Mouse (Mus musculus) sigmoid colon, adult 10 weeks (tissue): ENCODE measurements around the gene Zbtb21. TPM values are rescaled to one million over a fixed set of nuclear protein-coding genes. Genes with fewer than 3 reads are reported as not detected.

Source experiments
- polyA plus RNA-seq: library from polyadenylated mRNA; stranded (reverse); fragments of 350-450 nt; fragmentation: Illumina TruSeq; extraction: RNeasy Lipid Tissue Mini Kit (QIAGEN cat#74804); gene quantifications from one replicate; pipeline ENCODE4 v1.2.3, GENCODE M21; 2014; ENCODE audit warnings: low read depth, low replicate concordance

Gene Zbtb21
- polyA plus RNA-seq: 8.5 TPM

GRCm38 (mm10) chr16:97962151-97962948 lies at the start of gene Zbtb21, which contains the start of gene C2cd2:
TSS of gene Zbtb21 (minus strand) at chr16:97962622.
TSS of gene C2cd2 (minus strand) at chr16:97962598.

GRCm38 (mm10) chr16:97996616-97997382 lies 34.4 kb upstream of the Zbtb21 start, which contains the start of gene B230307C23Rik:
TSS of gene B230307C23Rik (plus strand) at chr16:97997315.

Other genes starting within 250 kb of the Zbtb21 start
- gene Ripk4, start 198.8 kb downstream of the Zbtb21 start, polyA plus RNA-seq: 15.7 TPM
- 10.5 TPM for gene Prdm15, start 110.8 kb downstream of the Zbtb21 start, polyA plus RNA-seq
- gene C2cd2, start within 50 bp of the Zbtb21 start, polyA plus RNA-seq: 10.9 TPM
- 54.0 TPM for gene B230307C23Rik, start 34.7 kb upstream of the Zbtb21 start, polyA plus RNA-seq
- 17.3 TPM for gene A630089N07Rik, start 119.8 kb upstream of the Zbtb21 start, polyA plus RNA-seq